ENCODE assay signal across 7 mouse cellular contexts in genomic region chr6:82041488-82042295, GRCm38 (mm10). TPM values are rescaled to one million over a fixed set of nuclear protein-coding genes. Genes with fewer than 3 reads are reported as not detected.
DNase-seq lines count a peak whose midpoint lies in the region; ATAC-seq and TF ChIP-seq lines count a peak whose summit lies in the region.

No protein-coding gene starts in this region.

- H3K4me3 ChIP-seq in embryonic facial prominence, embryonic 15.5 days (replicated peaks) = peak overlapping the region; percentile 62
- H3K4me3 ChIP-seq in hindbrain, embryonic 10.5 days = peak overlapping the region; percentile 59
- H3K4me3 ChIP-seq in limb, embryonic 14.5 days (replicated peaks; ENCODE audit: low read length) = peak overlapping the region; percentile 76
- H3K4me3 ChIP-seq in midbrain, embryonic 16.5 days (ENCODE audit: low read depth, low read length) = peak overlapping the region; percentile 46

- peak; percentile 59; the same call in 1 of the 2 replicates for TF ChIP-seq POLR2A in limb, embryonic 14.5 days (IDR thresholded peaks at IDR 0.05; ENCODE audit: borderline replicate concordance, extremely low read depth, insufficient read depth, insufficient read length)

- no peaks in the 10 kb centered on the region for H3K36me3 ChIP-seq in embryonic facial prominence, embryonic 15.5 days
- H3K36me3 ChIP-seq in hindbrain, embryonic 10.5 days = no peaks in the 10 kb centered on the region
- no peaks in the 10 kb centered on the region for H3K36me3 ChIP-seq in limb, embryonic 14.5 days (ENCODE audit: control insufficient read depth, insufficient read depth, low read length)
- H3K36me3 ChIP-seq in midbrain, embryonic 16.5 days (ENCODE audit: control insufficient read depth, insufficient read depth, low read length) = no peaks in the 10 kb centered on the region

- H3K4me1 ChIP-seq in embryonic facial prominence, embryonic 15.5 days = peaks cover 34% of the 10 kb centered on the region
- peaks cover 38% of the 10 kb centered on the region for H3K4me1 ChIP-seq in hindbrain, embryonic 10.5 days (replicated peaks)
- H3K4me1 ChIP-seq in limb, embryonic 14.5 days (ENCODE audit: control insufficient read depth, insufficient read depth, low read length) = peaks cover 30% of the 10 kb centered on the region
- peaks cover 10% of the 10 kb centered on the region for H3K4me1 ChIP-seq in midbrain, embryonic 16.5 days (ENCODE audit: control insufficient read depth, insufficient read depth, low read length)

- no peaks in the 10 kb centered on the region for H3K9me3 ChIP-seq in embryonic facial prominence, embryonic 15.5 days (replicated peaks)
- H3K9me3 ChIP-seq in hindbrain, embryonic 10.5 days = no peaks in the 10 kb centered on the region
- no peaks in the 10 kb centered on the region for H3K9me3 ChIP-seq in limb, embryonic 14.5 days (ENCODE audit: control insufficient read depth, low read length)
- H3K9me3 ChIP-seq in midbrain, embryonic 16.5 days (replicated peaks; ENCODE audit: control insufficient read depth, low read length, poor library complexity, severe bottlenecking) = no peaks in the 10 kb centered on the region

- WGBS in embryonic facial prominence, embryonic 15.5 days = 0% methylated on average over 48 of the region's 50 CpGs
- under 1% methylated on average over 50 of the region's 50 CpGs for WGBS in hindbrain, embryonic 10.5 days
- WGBS in limb, embryonic 14.5 days = 0% methylated on average over 35 of the region's 50 CpGs
- under 1% methylated on average over 43 of the region's 50 CpGs for WGBS in midbrain, embryonic 16.5 days

- peak; percentile 32 for DNase-seq in 3134 (ENCODE audit: extremely low read depth, insufficient read length, low spot score)
- DNase-seq in ES-CJ7 (ENCODE audit: low read depth, low spot score) = peak; percentile 52
- peak; percentile 60 for DNase-seq in hindbrain, embryonic 10.5 days (ENCODE audit: low spot score)
- DNase-seq in limb, embryonic 14.5 days (ENCODE audit: low spot score) = peak; percentile 45

- peak overlapping the region; percentile 92 for H3K4me2 ChIP-seq in embryonic facial prominence, embryonic 15.5 days (replicated peaks)
- H3K4me2 ChIP-seq in limb, embryonic 14.5 days (replicated peaks; ENCODE audit: low read depth, low read length, severe bottlenecking) = peak overlapping the region; percentile 78
- H3K4me2 ChIP-seq in midbrain, embryonic 16.5 days (ENCODE audit: low read length) = peak overlapping the region; percentile 98

- ATAC-seq in embryonic facial prominence, embryonic 15.5 days (ENCODE audit: insufficient number of reproducible peaks, low FRiP score, low TSS enrichment, low read depth) = peak; percentile 75
- peak; percentile 76 for ATAC-seq in limb, embryonic 14.5 days (ENCODE audit: low FRiP score, low read depth)
- peak; percentile 60 for ATAC-seq in midbrain, embryonic 16.5 days
- no peak for ATAC-seq in megakaryocyte progenitor cell, adult 5-6 weeks (replicated peaks; ENCODE audit: poor library complexity)

- H3K27me3 ChIP-seq in embryonic facial prominence, embryonic 15.5 days = peaks cover 3% of the 10 kb centered on the region; the same call in 1 of the 2 replicates
- H3K27me3 ChIP-seq in hindbrain, embryonic 10.5 days (ENCODE audit: insufficient read depth, poor library complexity, severe bottlenecking) = peaks cover 70% of the 10 kb centered on the region
- H3K27me3 ChIP-seq in limb, embryonic 14.5 days (ENCODE audit: control insufficient read depth, insufficient read depth, low read length) = no peaks in the 10 kb centered on the region
- peaks cover 17% of the 10 kb centered on the region for H3K27me3 ChIP-seq in midbrain, embryonic 16.5 days (ENCODE audit: control insufficient read depth, insufficient read depth, low read depth, low read length)

- peak overlapping the region; percentile 52 for H3K9ac ChIP-seq in embryonic facial prominence, embryonic 15.5 days
- peak overlapping the region; percentile 76 for H3K9ac ChIP-seq in limb, embryonic 14.5 days (ENCODE audit: low read depth, low read length, severe bottlenecking)
- peak overlapping the region; percentile 59 for H3K9ac ChIP-seq in midbrain, embryonic 16.5 days (ENCODE audit: low read depth, low read length)

- H3K27ac ChIP-seq in embryonic facial prominence, embryonic 15.5 days (replicated peaks) = peak overlapping the region; percentile 86
- peak overlapping the region; percentile 75 for H3K27ac ChIP-seq in hindbrain, embryonic 10.5 days
- peak overlapping the region; percentile 86 for H3K27ac ChIP-seq in limb, embryonic 14.5 days (replicated peaks; ENCODE audit: low read depth, low read length)
- H3K27ac ChIP-seq in midbrain, embryonic 16.5 days (ENCODE audit: low read length) = no peak overlapping the region

RNA-seq across cellular contexts. Expression of gene Eva1a, which starts 0.8 kb away (rescaled TPM):
- polyA plus RNA-seq in embryonic facial prominence, embryonic 15.5 days (2015; fragmentation: Nextera tagmentation; extraction: Ambion mirVana) = 16.8 and 17.2 TPM in 2 replicates
- 3.2 and 3.3 TPM in 2 replicates for polyA plus RNA-seq in hindbrain, embryonic 10.5 days (2016; fragmentation: Nextera tagmentation; extraction: Ambion mirVana)
- polyA plus RNA-seq in limb, embryonic 14.5 days (2012; rRNA removed) = 15.7 and 20.1 TPM in 2 replicates
- 23.4 and 30.2 TPM in 2 replicates for polyA plus RNA-seq in limb, embryonic 14.5 days (2014; fragmentation: Nextera tagmentation; extraction: Ambion mirVana)
- polyA plus RNA-seq in midbrain, embryonic 16.5 days (2015; fragmentation: Nextera tagmentation; extraction: Ambion mirVana) = 0.63 and 0.81 TPM in 2 replicates
- total RNA-seq in megakaryocyte progenitor cell, adult 5-6 weeks (2015) = not detected in 2 replicates
- not detected in 2 replicates for total RNA-seq in megakaryocyte progenitor cell, adult 5-6 weeks (2017)
